Mouse (Mus musculus) intestine, postnatal 0 days (tissue): ENCODE data around the gene Xrcc6. TPM values are rescaled to one million over a fixed set of nuclear protein-coding genes. Genes with fewer than 3 reads are reported as not detected.
A peak's percentile ranks its signal among the peaks of the same experiment; 100 is the strongest.

Experiments used
- ATAC-seq: fragments of 200-750 bp; cut with Nextera tagmentation; 2 replicates; pipeline ENCODE4 v1.8.0; 2017; ENCODE audit warnings: mild to moderate bottlenecking, moderate TSS enrichment, moderate library complexity
- H3K27ac ChIP-seq: fragments of 300-500 bp; sonication (generic); 2 replicates; pipeline ENCODE4 v1.5.1; 2014; ENCODE audit warnings: mild to moderate bottlenecking, low read depth, low read length, moderate library complexity
- H3K27me3 ChIP-seq: fragments of 300-500 bp; sonication (generic); replicated peaks from 2 replicates; pipeline ENCODE4 v1.6.1; 2014; ENCODE audit warnings: low read length, mixed read lengths; ENCODE audit not compliant: control insufficient read depth, insufficient read depth
- H3K36me3 ChIP-seq: fragments of 300-500 bp; sonication (generic); 2 replicates; pipeline ENCODE4 v1.6.1; 2014; ENCODE audit warnings: mild to moderate bottlenecking, moderate library complexity; ENCODE audit not compliant: control insufficient read depth, insufficient read depth
- H3K4me1 ChIP-seq: fragments of 300-500 bp; sonication (generic); replicated peaks from 2 replicates; pipeline ENCODE4 v1.6.1; 2014; ENCODE audit warnings: antibody characterized with exemption, low read length, mixed read lengths; ENCODE audit not compliant: control insufficient read depth, insufficient read depth
- H3K4me2 ChIP-seq: fragments of 300-500 bp; sonication (generic); replicated peaks from 2 replicates; pipeline ENCODE4 v1.6.1; 2014; ENCODE audit warnings: low read depth, mild to moderate bottlenecking, moderate library complexity
- H3K4me3 ChIP-seq: fragments of 300-500 bp; sonication (generic); 2 replicates; pipeline ENCODE4 v1.5.1; 2014; ENCODE audit warnings: low read depth, low read length
- H3K9ac ChIP-seq: fragments of 300-500 bp; sonication (generic); 2 replicates; pipeline ENCODE4 v1.6.1; 2014; ENCODE audit warnings: mild to moderate bottlenecking, low read depth, low read length
- H3K9me3 ChIP-seq: fragments of 300-500 bp; sonication (generic); 2 replicates; pipeline ENCODE4 v1.6.1; 2016; ENCODE audit warnings: mixed run types; ENCODE audit not compliant: control insufficient read depth
- CTCF ChIP-seq: sonication (generic); IDR thresholded peaks from 2 replicates; pipeline ENCODE4 v1.5.1; 2016; ENCODE audit warnings: low read depth, mild to moderate bottlenecking, control low read depth, antibody characterized with exemption, moderate library complexity
- WGBS: fragments of 180-500 bp; shearing (Covaris S2); extraction: QIAGEN DNeasy Blood & Tissue Kit; methylation state at CpG from one replicate; pipeline ENCODE4 v1.1.7; 2014; 5-methylcytosine and 5-hydroxymethylcytosine counted together
- polyA plus RNA-seq: library from polyadenylated mRNA; unstranded; fragments of >200 nt; fragmentation: Nextera tagmentation; extraction: Ambion mirVana; gene quantifications from 2 replicates; pipeline ENCODE4 v1.2.1, GENCODE M21; 2015

Gene Xrcc6
- polyA plus RNA-seq, 1 experiment from 2014 or later: 22.6 TPM

GRCm38 (mm10) chr15:82035904-82036689 is 48.5 kb downstream of the Xrcc6 start:
- Histone ChIP-seq H3K27ac (no peak overlapping the region), H3K4me1 (no peaks in the 10 kb centered on the region), H3K9ac (no peak overlapping the region), H3K36me3 (peaks cover 38% of the 10 kb centered on the region), H3K9me3 (no peaks in the 10 kb centered on the region), H3K4me3 (no peak overlapping the region), H3K4me2 (no peak overlapping the region), H3K27me3 (no peaks in the 10 kb centered on the region)
- TF ChIP-seq CTCF: peak; percentile 59
- no peak for ATAC-seq
- WGBS: 84% methylated on average over 12 of the region's 12 CpGs

GRCm38 (mm10) chr15:82040650-82041049 is 53.0 kb downstream of the Xrcc6 start:
- Histone ChIP-seq H3K4me2 (no peak overlapping the region), H3K27me3 (no peaks in the 10 kb centered on the region), H3K27ac (no peak overlapping the region), H3K4me3 (no peak overlapping the region), H3K9ac (no peak overlapping the region), H3K9me3 (no peaks in the 10 kb centered on the region), H3K36me3 (peaks cover 43% of the 10 kb centered on the region), H3K4me1 (no peaks in the 10 kb centered on the region)
- WGBS: 91% methylated on average over 1 of the region's 1 CpGs
- TF ChIP-seq CTCF: peak; percentile 87
- ATAC-seq: no peak

- Histone ChIP-seq H3K9ac (no peak overlapping the region), H3K4me3 (no peak overlapping the region), H3K4me1 (0 out of 2 replicates have a peak, but pooled peaks cover 5% of the 10 kb centered on the region), H3K9me3 (no peaks in the 10 kb centered on the region), H3K27ac (no peak overlapping the region), H3K4me2 (no peak overlapping the region), H3K27me3 (no peaks in the 10 kb centered on the region), H3K36me3 (peaks cover 21% of the 10 kb centered on the region)
- ATAC-seq: no peak
- 97% methylated on average over 7 of the region's 7 CpGs for WGBS
- TF ChIP-seq CTCF: peak; percentile 63
These were observed 56.6 kb downstream of the Xrcc6 start for GRCm38 (mm10) chr15:82044166-82044784.

GRCm38 (mm10) chr15:82046246-82046891 is 58.7 kb downstream of the Xrcc6 start:
- Histone ChIP-seq H3K4me1 (0 out of 2 replicates have a peak, but pooled peaks cover 5% of the 10 kb centered on the region), H3K4me2 (peak overlapping the region; percentile 91), H3K4me3 (peak overlapping the region; percentile 97), H3K9me3 (no peaks in the 10 kb centered on the region), H3K36me3 (peaks cover 14% of the 10 kb centered on the region; the same call in 1 of the 2 replicates), H3K9ac (peak overlapping the region; percentile 93), H3K27ac (peak overlapping the region; percentile 79; the same call in 1 of the 2 replicates), H3K27me3 (no peaks in the 10 kb centered on the region)
- no peak for TF ChIP-seq CTCF
- 1% methylated on average over 26 of the region's 26 CpGs for WGBS
- peak; percentile 33; the same call in 1 of the 2 replicates for ATAC-seq

DNA sequence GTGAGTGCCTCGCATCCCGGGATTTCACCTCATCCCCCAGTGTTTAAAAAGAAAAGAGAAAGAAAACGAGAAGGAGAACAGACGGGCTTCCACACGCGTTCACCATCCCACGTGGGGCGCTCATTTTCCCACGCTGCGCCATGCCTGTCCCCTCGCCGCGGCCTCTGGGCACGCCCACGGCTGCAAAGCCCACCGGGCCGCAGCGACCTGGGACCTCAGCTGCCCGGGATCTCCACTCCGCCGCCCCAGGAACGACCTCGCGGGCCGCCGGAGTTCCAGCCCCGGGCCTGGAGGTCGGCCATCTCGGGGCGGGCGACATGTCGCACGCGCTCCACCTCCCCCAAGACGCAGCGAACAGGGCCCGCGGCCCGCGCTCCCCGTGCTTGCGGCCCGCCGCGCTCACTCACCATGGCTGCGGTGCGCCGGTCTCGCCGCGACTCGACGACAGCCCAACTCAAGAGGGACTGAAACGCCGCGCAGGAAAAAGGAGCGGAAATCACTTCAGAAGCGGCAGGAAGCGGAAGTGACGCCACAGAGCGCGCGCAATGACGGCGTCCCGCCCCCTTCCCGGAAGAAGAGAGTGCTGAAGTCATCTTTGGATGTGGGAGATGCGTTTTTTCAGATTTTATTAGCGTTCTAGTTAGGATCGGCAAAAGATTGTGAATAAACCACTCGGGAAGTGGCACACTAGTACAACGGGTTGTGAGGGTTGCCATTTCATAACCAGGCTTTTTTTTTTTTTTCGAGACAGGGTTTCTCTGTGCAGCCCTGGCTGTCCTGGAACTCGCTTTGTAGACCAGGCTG is 59.6 kb downstream of the Xrcc6 start, which contains the start of gene Snu13:
Gene Snu13 (minus strand): TSS at position 519 of the 804 bp plus-strand sequence.
- Histone ChIP-seq H3K9me3 (no peaks in the 10 kb centered on the region), H3K36me3 (peaks cover 12% of the 10 kb centered on the region; the same call in 1 of the 2 replicates), H3K27ac (peak within 1 kb of the TSS; percentile 79), H3K4me2 (peak within 1 kb of the TSS; percentile 91), H3K4me3 (peak within 1 kb of the TSS; percentile 97), H3K27me3 (no peaks in the 10 kb centered on the region), H3K9ac (peak within 1 kb of the TSS; percentile 93), H3K4me1 (0 out of 2 replicates have a peak, but pooled peaks cover 5% of the 10 kb centered on the region)
- ATAC-seq: peak; percentile 84
- under 1% methylated on average over 71 of the region's 74 CpGs for WGBS
- no peak for TF ChIP-seq CTCF
